Mouse (Mus musculus) ES-E14 (cell line): ENCODE measurements around the gene Olfr223. TPM values are rescaled to one million over a fixed set of nuclear protein-coding genes. Genes with fewer than 3 reads are reported as not detected.

ENCODE experiments used
- DNase-seq: peaks from one replicate; pipeline ENCODE4 v3.0.0-alpha.2; 2013; ENCODE audit warnings: low read depth, low spot score
- H3K27ac ChIP-seq: 2 replicates; pipeline ENCODE4 v1.5.1; 2012; ENCODE audit warnings: low read depth, mild to moderate bottlenecking, low read length, moderate library complexity, mixed read lengths; ENCODE audit not compliant: poor library complexity, insufficient read depth, severe bottlenecking
- H3K36me3 ChIP-seq: 2 replicates; pipeline ENCODE4 v1.6.1; 2012; ENCODE audit warnings: mild to moderate bottlenecking, low read length, moderate library complexity, mixed read lengths; ENCODE audit not compliant: control insufficient read depth, poor library complexity, insufficient read depth, severe bottlenecking
- H3K4me1 ChIP-seq, 2 experiments: fragments of 150-350 bp in 1 of 2; sonication (generic) in 1 of 2; 2 replicates each; pipeline ENCODE4 v1.6.1; 2012; ENCODE audit warnings: low read length in 2 of 2, mild to moderate bottlenecking in 1 of 2, mixed read lengths in 1 of 2; ENCODE audit not compliant: control insufficient read depth in 2 of 2, insufficient read depth in 2 of 2, poor library complexity in 1 of 2
- H3K4me3 ChIP-seq, 2 experiments: fragments of 150-350 bp in 1 of 2; sonication (generic) in 1 of 2; 2 replicates each; pipeline ENCODE4 v1.5.1; 2012; ENCODE audit warnings: low read length in 2 of 2, low read depth in 1 of 2, mild to moderate bottlenecking in 1 of 2, mixed read lengths in 1 of 2; ENCODE audit not compliant: insufficient read depth in 1 of 2, poor library complexity in 1 of 2, severe bottlenecking in 1 of 2
- H3K9ac ChIP-seq: 2 replicates; pipeline ENCODE4 v1.6.1; 2012; ENCODE audit warnings: low read depth, mild to moderate bottlenecking, low read length, mixed read lengths; ENCODE audit not compliant: poor library complexity, insufficient read depth, severe bottlenecking
- H3K9me3 ChIP-seq: fragments of 150-350 bp; sonication (generic); 2 replicates; pipeline ENCODE4 v1.6.1; 2012; ENCODE audit warnings: low read depth, mild to moderate bottlenecking, low read length; ENCODE audit not compliant: control insufficient read depth, insufficient read depth
- CHD2 ChIP-seq: IDR thresholded peaks from 2 replicates; pipeline ENCODE4 v1.6.1; 2014; ENCODE audit warnings: mild to moderate bottlenecking, low read depth, low read length, inconsistent platforms
- HCFC1 ChIP-seq: IDR thresholded peaks from 2 replicates; pipeline ENCODE4 v1.6.1; 2012; ENCODE audit warnings: low read length, inconsistent platforms, borderline replicate concordance; ENCODE audit not compliant: insufficient read depth
- MAFK ChIP-seq: IDR thresholded peaks from 2 replicates; pipeline ENCODE4 v1.6.1; 2014; ENCODE audit warnings: mild to moderate bottlenecking, low read depth, low read length, inconsistent platforms; ENCODE audit not compliant: insufficient read depth
- ZC3H11A ChIP-seq: IDR thresholded peaks from 2 replicates; pipeline ENCODE4 v1.6.1; 2012; ENCODE audit warnings: low read depth, mild to moderate bottlenecking, inconsistent platforms, low read length, borderline replicate concordance
- ZNF384 ChIP-seq: IDR thresholded peaks from 2 replicates; pipeline ENCODE4 v1.6.1; 2012; ENCODE audit warnings: low read depth, low read length, inconsistent platforms
- in situ Hi-C, 2 experiments: fragments of 600-800 bp; cut with MboI; formaldehyde crosslinking; loops; one replicate each; pipeline ENCODE4 v1.15.1; 2025; ENCODE audit warnings: low sequenced_read_pairs in 2 of 2, inconsistent platforms in 1 of 2; ENCODE audit not compliant: unreplicated experiment in 2 of 2
- total RNA-seq: library from RNA; depleted of rRNA; stranded (reverse); fragments of 300-350 nt; gene quantifications from 2 replicates; pipeline ENCODE4 v1.2.3, GENCODE M21; 2012; rRNA removed

Gene Olfr223
- not detected in 2 replicates for total RNA-seq

GRCm38 (mm10) chr11:59593189-59593588 lies at the start of gene Olfr223:
TSS of gene Olfr223 (minus strand) at chr11:59593289.
- Histone ChIP-seq H3K4me3 (no peak within 1 kb of the TSS), H3K9me3 (no peaks in the 10 kb centered on the region), H3K36me3 (no peaks in the 10 kb centered on the region), H3K9ac (no peak within 1 kb of the TSS), H3K4me1 (no peaks in the 10 kb centered on the region), H3K27ac (no peak within 1 kb of the TSS)
- in situ Hi-C loops, result no loop called here
- no peak for TF ChIP-seq CHD2
- TF ChIP-seq HCFC1, result no peak
- TF ChIP-seq ZNF384, result no peak
- no peak for TF ChIP-seq MAFK
- no peak for TF ChIP-seq ZC3H11A
- no peak for DNase-seq

DNA sequence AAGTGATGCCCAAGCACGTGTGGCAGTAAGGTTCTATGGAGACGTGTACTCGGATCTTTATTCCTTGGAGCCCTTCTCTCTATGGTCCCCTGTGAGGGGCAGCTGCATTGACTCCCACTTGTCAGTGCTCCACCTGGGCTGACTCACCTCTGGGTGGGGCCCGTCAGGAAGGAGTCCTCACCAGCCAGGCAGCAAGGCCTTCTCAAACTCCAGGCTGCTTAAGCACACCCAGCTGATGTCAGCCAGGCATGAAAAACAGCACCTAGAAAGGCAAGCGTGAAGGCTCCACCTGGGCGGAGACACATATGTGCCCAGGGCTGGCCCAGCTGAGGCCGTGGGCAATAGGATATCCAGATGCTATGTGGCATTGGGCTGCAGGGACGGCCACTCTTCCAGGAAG lies 49.3 kb upstream of the Olfr223 start:
- no peaks in the 10 kb centered on the region for H3K9me3 ChIP-seq
- no peaks in the 10 kb centered on the region for H3K36me3 ChIP-seq
- H3K27ac ChIP-seq, result no peak overlapping the region
- TF ChIP-seq ZC3H11A, result no peak
- no peak for TF ChIP-seq ZNF384
- TF ChIP-seq HCFC1, result no peak
- TF ChIP-seq MAFK, result no peak
- TF ChIP-seq CHD2, result no peak
- no peaks in the 10 kb centered on the region for H3K4me1 ChIP-seq
- in situ Hi-C loops, result no loop called here
- no peak for DNase-seq
- no peak overlapping the region for H3K4me3 ChIP-seq
- no peak overlapping the region for H3K9ac ChIP-seq

- DNase-seq, result no peak
- H3K4me3 ChIP-seq, result no peak overlapping the region
- H3K9me3 ChIP-seq, result no peaks in the 10 kb centered on the region
- H3K27ac ChIP-seq, result no peak overlapping the region
- no peaks in the 10 kb centered on the region for H3K4me1 ChIP-seq
- in situ Hi-C loops, result no loop called here
- H3K9ac ChIP-seq, result no peak overlapping the region
- H3K36me3 ChIP-seq, result no peaks in the 10 kb centered on the region
- no peak for TF ChIP-seq HCFC1
- TF ChIP-seq MAFK, result no peak
- no peak for TF ChIP-seq ZNF384
Measured at GRCm38 (mm10) chr11:59641227-59641626, 48.1 kb upstream of the Olfr223 start.

DNA sequence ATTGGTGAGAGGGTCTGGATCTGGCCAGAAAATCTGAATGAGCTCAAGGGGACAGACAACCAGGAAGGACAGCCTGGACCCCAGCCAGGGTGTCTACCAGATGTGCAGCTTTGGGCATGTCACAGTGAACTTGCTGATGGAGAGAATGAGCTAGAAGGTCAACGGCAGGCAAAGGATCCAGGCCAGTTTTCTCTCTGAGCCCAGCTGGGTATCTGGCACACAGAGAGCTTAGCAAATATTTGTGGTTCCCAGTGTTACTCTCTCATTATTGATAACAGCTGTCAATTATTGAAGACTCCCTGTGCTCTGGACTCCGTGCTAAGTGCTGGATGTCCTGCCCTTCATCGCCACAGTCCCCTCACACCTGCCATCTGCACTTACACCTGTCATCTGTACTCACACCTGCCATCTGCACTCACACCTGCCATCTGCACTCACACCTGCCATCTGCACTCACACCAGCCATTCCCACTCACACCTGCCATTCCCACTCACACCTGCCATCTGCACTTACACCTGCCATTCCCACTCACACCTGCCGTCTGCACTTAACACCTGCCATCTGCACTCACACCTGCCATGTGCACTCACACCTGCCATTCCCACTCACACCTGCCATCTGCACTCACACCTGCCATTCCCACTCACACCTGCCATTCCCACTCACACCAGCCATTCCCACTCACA lies 47.0 kb upstream of the Olfr223 start:
- Histone ChIP-seq H3K27ac (no peak overlapping the region), H3K9me3 (no peaks in the 10 kb centered on the region), H3K4me1 (peaks cover 0 to 4% of the 10 kb centered on the region in 2 experiments; a peak in 2 of 4 replicates), H3K36me3 (no peaks in the 10 kb centered on the region), H3K4me3 (no peak overlapping the region), H3K9ac (no peak overlapping the region)
- no peak for DNase-seq
- TF ChIP-seq ZC3H11A (no peak), ZNF384 (no peak), MAFK (no peak), HCFC1 (no peak), CHD2 (no peak)
- in situ Hi-C loops, result no loop called here
